Mouse (Mus musculus) E14TG2a.4 (cell line): Measurements from ENCODE around the gene Focad.

ENCODE experiments used
- CTCF ChIP-seq: conservative IDR thresholded peaks from 2 replicates; pipeline ENCODE4 v1.5.1; 2014; ENCODE audit warnings: low read length
- POU5F1 ChIP-seq: IDR thresholded peaks from 2 replicates; pipeline ENCODE4 v1.6.1; 2014; ENCODE audit warnings: low read length, borderline replicate concordance

GRCm38 (mm10) chr4:88083781-88084180 is 10.6 kb upstream of the Focad start:
- no peak for TF ChIP-seq CTCF
- no peak for TF ChIP-seq POU5F1
